Mouse (Mus musculus) bone marrow macrophage, adult 2 months (primary cell): Measurements from ENCODE around the gene Hivep3.

Experiments used
- CTCF ChIP-seq: IDR thresholded peaks from 2 replicates; pipeline ENCODE4 v1.5.1; 2012; ENCODE audit warnings: low read depth, mild to moderate bottlenecking, low read length, moderate library complexity
- POLR2A ChIP-seq: IDR thresholded peaks from 2 replicates; pipeline ENCODE4 v1.6.1; 2012; ENCODE audit warnings: mild to moderate bottlenecking, low read depth, low read length, borderline replicate concordance

DNA sequence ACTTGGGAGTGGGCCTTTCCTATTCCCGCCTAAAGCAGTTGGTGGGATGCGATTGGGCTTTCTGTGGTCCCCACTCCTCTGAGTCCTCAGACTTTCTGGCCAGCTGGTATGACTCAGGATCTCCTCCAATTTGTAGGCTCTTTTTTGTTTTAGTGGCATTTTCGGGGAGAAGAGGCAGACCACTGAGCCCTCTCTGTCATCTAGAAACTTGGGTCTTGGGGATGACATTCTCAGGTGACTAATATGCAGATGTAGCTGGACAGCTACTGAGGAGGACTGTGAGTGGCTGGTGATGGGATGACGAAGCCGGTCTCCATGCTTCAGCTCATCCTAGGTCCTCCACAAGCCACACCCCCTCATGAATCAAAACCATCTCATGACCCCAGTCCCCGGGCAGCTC, 328.6 kb downstream of the Hivep3 start:
- no peak for TF ChIP-seq POLR2A
- no peak for TF ChIP-seq CTCF
